Mouse (Mus musculus) CD8-positive naive resting alpha-beta T cell, adult 2 months (primary cell): Measurements from ENCODE around the gene Acad10.
"Not testable (repeated sequence)": the region's sequence is repeated elsewhere in the genome, so short reads cannot be mapped to it uniquely, and the experiment has no call there.

Source experiments
- DNase-seq, 2 experiments: peaks; one replicate each; pipeline ENCODE4 v3.0.0; 2022; ENCODE audit warnings: low read depth in 2 of 2, low spot score in 2 of 2

The Acad10 gene

GRCm38 (mm10) chr5:121660897-121661254 is 562 bp upstream of the Acad10 start:
- peak; percentile 6 to 18 for DNase-seq

DNA sequence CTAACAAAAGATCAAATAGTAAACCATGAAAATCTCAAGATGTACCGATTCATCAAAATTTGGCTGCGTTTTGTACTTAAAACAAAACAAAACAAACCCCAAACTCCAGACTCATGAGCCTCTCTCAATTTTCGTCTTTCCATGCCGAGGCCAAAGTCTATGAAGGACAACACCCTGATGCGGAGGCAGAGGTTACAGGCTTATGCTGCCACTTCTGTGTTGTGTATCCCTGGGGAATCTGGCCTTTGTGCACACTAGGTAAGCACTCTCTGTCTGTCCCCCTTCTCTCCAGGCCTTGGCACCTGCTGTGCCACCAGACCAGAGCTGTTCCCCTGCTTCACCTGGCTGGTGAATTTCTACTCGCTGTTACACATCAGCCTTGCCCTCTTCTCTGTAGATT is 2.7 kb downstream of the Acad10 start:
- not testable (repeated sequence) for DNase-seq

GRCm38 (mm10) chr5:121656866-121657265 is 3.4 kb downstream of the Acad10 start:
- not testable (repeated sequence) for DNase-seq

DNA sequence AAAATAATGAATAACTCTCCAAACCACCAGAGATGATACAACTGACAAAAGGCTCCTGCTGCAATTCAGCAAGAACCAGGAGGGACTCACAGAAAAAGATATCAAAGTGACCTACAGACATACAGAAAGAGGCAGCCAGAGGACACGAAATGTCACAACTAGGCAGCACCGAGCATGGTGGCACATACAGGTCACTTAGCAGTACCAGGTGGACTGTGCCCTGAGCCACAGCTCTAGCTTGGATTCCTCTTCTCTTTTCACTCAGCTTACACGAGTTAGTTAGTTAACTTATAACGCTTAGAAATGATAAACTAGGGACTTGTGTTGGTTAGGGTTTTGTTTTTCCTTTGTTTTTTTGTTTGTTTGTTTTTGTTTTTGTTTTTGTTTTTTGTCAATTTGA is 5.8 kb downstream of the Acad10 start:
- no peak for DNase-seq

GRCm38 (mm10) chr5:121649134-121649533 is 11.2 kb downstream of the Acad10 start:
- no peak for DNase-seq

- DNase-seq, result no peak
These were observed 20.7 kb downstream of the Acad10 start for GRCm38 (mm10) chr5:121639601-121640000.

DNA sequence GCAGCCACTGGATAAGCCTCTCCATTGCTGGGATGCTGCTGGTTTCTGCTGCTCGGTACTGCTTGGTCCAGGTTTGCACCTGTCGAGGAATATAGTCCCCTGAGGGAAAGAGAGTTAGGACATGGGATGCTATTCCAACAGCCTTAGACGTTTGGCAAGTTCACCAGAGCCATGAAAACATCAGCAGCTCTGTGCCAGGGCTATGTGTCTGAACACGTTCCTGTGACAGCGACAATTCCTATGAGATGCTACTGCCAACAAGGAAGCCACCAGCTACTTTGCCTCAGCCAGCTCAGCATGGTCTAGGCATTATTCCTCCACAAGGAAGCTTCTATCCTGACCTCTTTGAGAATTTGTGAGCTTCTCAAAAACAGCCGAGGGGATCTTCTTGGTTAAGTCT is 23.0 kb downstream of the Acad10 start:
- no peak for DNase-seq

DNA sequence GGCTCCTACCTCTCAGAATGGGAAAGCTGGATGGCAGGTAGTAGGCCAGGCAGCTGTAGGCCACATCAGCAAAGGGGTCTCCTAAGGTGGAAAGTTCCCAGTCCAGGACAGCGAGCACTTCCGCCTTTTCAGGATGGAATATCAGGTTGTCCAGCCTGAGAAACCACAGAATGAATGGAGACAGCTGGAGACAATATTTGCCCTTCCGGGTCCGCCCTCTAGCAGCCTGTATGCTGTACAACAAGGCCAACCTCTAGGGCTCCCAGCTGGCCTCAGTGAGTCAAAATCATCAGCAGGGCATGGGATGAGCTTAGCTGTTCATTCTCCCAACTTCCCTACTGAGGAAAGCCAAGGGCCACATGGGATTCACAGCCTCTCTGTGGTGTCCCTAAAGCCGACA is 25.6 kb downstream of the Acad10 start:
- DNase-seq, result no peak

DNA sequence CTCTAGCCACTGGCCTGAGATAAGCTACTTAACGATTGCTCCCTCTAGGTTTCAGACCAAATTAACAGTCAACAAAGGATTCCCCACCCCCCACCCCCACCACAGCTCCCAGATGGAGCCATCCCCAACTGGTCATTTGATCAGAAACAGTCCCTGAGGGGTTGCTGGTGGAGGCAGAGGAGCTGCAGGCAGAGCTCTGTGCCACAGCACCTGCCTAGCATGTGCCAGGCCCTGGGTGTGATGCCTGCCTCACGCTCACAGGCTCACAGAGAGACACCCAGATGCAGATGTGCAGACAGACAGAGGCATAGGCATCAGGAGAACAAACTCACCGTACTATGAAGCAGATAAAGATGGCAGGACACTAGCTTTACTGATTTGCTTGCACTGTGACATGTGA is 27.5 kb downstream of the Acad10 start:
- DNase-seq, result no peak

DNA sequence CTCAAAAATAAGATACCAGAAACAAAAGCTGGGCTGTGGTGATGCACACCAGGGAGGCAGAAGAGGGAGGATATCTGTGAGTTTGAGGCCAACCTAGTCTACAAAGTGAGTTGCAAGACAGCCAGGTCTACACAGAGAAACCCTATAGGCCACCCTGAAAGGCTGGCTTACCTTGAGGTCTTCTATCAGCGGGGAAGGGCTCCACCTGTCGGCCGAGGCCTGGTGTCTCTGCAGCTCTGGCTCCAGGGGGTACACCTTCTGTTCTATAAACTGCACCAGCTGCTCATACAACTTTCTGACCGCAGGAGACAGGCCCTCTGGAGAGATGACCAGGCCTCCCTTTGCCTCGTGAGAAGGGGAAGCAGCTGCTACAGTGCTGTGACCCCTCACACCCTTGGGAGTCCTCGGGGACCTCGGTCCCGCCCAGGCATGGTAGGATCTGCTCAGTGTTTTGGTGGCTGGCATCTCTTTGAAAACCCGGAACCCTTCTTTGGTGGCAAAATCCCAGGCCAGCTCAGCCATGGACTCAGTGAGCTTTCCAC is 29.1 kb downstream of the Acad10 start:
- not testable (repeated sequence) for DNase-seq

DNA sequence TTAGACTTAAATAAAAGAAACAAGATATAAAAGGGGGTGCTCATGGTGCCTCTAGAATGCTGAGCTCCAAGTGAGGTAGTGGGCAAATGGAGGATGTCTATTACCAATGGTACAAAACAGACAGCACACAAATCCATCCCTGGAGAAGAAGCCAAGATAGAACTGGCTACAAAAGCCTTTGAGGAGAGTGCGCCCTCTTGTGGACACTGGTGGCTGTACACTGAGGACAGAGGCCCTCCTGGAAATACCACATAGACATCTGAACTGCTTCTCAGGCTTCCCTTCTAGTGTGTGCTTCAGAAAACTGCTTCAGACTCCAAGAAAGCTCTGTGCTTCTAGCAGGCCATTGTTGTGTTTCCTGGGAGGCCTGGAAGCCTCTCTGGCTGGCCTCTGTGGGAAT is 32.4 kb downstream of the Acad10 start:
- DNase-seq, result peak; percentile 67 to 76

DNA sequence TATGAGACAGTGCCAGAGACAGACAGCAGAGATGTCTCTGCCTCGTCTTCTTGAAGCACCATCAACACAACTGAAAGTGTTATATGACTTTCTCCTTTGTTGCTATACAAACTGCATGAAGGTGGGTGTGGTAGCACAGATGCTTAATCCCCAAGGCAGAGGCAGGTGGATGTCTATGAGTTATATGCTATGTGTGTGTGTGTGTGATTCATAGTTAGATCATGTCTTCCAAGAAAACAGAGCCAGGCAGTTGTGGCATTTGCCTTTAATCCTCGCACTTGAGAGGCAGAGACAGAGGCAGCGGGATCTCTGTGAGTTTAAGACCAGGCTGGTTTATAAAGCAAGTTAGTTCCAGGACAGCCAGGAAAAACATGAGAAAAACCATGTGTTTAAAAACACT is 37.1 kb downstream of the Acad10 start:
- DNase-seq, result no peak

- no peak for DNase-seq
These were observed 39.2 kb downstream of the Acad10 start for GRCm38 (mm10) chr5:121621102-121621501.

DNA sequence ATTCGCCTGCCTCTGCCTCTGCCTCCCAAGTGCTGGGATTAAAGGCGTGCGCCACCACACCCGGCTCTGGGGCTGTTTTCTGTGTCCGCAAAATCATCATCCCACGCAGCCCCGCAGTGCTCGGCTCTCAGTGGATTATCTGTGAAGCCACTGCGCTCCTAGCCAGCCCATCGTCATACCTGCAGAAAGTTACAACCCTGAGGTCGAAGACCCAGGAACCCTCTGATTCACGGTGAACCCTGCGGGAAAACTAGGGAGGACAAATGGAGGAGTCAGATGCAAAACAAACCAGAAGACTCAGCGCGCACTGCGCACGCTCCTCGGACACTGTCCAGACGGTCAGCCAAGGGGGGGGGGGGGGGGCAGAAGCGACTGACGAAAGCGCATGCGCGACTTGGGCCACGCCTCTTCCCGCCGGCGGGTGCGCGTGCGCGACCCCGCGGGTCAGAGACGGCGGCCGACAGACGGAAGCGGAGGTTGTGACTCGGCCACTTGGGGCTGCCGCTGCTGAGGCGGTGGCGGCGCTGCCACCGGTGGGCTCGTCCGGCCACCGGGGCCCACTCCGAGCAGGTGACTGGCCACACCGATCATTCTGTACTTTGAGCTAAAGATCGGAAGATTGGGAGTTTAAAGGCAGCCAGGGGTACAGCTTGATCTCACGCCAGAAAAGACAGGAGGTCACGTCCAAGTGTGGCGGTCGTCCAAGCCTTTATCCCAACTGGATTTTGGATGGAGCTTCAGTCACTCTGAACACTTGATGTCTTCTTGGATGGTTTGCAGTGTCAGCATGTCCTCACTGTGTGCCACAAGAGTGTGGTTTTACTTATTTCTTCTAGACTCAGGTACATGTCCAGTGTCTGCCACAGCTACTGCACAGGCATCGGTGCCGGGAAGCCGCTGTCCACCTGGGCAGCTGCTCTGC is 41.5 kb downstream of the Acad10 start, which contains the start of gene Acad12:
Acad12 (minus strand) TSS at position 347 of the 922 bp plus-strand sequence.
- DNase-seq, result peak; percentile 29 to 45

DNA sequence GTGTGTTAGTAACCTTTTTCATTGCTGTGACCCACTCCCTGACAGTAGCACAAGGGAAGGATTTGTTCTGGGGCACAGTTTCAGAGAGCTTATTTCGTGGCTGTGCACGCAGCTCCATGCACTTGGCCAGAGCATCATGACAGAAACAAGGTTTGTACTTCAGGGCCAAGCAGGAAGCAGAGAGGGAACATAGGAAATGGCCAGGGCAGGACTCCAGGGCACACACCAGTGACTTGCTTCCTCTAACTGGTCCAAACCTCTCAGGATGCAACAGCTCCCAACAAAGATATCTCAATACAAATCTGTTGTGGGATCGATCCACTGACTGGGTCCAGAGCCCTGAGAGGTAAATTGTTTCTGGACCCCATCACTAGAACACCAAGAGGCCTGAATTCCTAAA is 45.4 kb downstream of the Acad10 start:
- not testable (repeated sequence) for DNase-seq

- DNase-seq, result no peak
These were observed 48.3 kb downstream of the Acad10 start for GRCm38 (mm10) chr5:121612036-121612435.

- not testable (repeated sequence) for DNase-seq
These were observed 50.7 kb downstream of the Acad10 start for GRCm38 (mm10) chr5:121609556-121610135.

DNA sequence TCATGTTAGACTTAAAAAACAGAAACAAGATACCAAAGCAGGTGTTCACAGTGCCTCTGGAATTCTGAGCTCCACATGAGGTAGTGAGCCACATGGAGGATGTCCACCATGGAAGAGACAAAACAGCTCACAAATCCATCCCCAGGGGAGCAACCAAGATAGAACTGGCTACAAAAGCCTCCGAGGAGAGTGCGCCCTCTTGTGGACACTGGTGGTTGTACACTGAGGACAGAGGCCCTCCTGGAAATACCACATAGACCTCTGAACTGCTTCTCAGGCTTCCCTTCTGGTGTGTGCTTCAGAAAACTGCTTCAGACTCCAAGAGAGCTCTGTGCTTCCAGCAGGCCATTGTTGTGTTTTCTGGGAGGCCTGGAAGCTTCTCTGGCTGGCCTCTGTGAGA is 54.2 kb downstream of the Acad10 start:
- DNase-seq, result peak; percentile 75 to 81

DNA sequence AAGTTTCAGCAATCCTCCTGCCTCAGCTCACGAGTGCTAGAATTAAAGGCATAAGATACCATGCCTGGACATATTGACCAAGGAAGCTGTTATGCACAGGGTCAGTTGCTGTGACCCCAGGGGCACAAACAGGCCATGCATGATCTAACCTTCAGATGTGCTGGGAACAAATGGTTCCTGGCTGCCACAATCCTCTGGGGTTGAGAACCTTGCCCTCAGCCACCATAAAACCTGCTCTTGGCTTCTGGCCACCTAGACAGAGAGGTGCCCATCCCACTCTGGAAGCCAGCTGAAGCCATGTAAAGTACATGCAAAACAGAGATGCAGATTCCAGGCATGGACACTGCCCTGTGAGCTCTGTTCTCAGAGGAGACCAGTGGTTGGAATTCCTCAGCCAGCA is 56.5 kb downstream of the Acad10 start:
- not testable (repeated sequence) for DNase-seq

- DNase-seq, result peak; percentile 74 to 80
These were observed 58.6 kb downstream of the Acad10 start for GRCm38 (mm10) chr5:121601547-121602299.

GRCm38 (mm10) chr5:121598871-121599610 is 61.3 kb downstream of the Acad10 start:
- no peak for DNase-seq
